Mouse (Mus musculus) forebrain, embryonic 10.5 days (tissue): ENCODE data around the gene Lemd1. TPM values are rescaled to one million over a fixed set of nuclear protein-coding genes. Genes with fewer than 3 reads are reported as not detected.
A peak's percentile ranks its signal among the peaks of the same experiment; 100 is the strongest.

ENCODE experiments used
- DNase-seq: peaks from one replicate; pipeline ENCODE4 v3.0.0-alpha.2; 2017; ENCODE audit warnings: low spot score; ENCODE audit errors: extremely low spot score
- H3K27ac ChIP-seq: fragments of 300-500 bp; sonication (generic); 2 replicates; pipeline ENCODE4 v1.5.1; 2016; ENCODE audit warnings: mild to moderate bottlenecking
- H3K27me3 ChIP-seq: fragments of 300-500 bp; sonication (generic); 2 replicates; pipeline ENCODE4 v1.6.1; 2016; ENCODE audit warnings: mild to moderate bottlenecking; ENCODE audit not compliant: poor library complexity, severe bottlenecking
- H3K36me3 ChIP-seq: fragments of 300-500 bp; sonication (generic); replicated peaks from 2 replicates; pipeline ENCODE4 v1.6.1; 2016; ENCODE audit warnings: mild to moderate bottlenecking, moderate library complexity
- H3K4me1 ChIP-seq: fragments of 300-500 bp; sonication (generic); 2 replicates; pipeline ENCODE4 v1.6.1; 2016
- H3K4me3 ChIP-seq: fragments of 300-500 bp; sonication (generic); 2 replicates; pipeline ENCODE4 v1.5.1; 2016; ENCODE audit warnings: mild to moderate bottlenecking, moderate library complexity
- H3K9me3 ChIP-seq: fragments of 300-500 bp; sonication (generic); 2 replicates; pipeline ENCODE4 v1.6.1; 2016; ENCODE audit warnings: mild to moderate bottlenecking, moderate library complexity
- WGBS: fragments of 180-500 bp; shearing (Covaris S2); methylation state at CpG from one replicate; pipeline ENCODE4 v1.1.7; 2016; 5-methylcytosine and 5-hydroxymethylcytosine counted together
- polyA plus RNA-seq: library from polyadenylated mRNA; unstranded; fragments of >200 nt; fragmentation: Nextera tagmentation; extraction: Ambion mirVana; gene quantifications from 2 replicates; pipeline ENCODE4 v1.2.1, GENCODE M21; 2016

The Lemd1 gene
- polyA plus RNA-seq, 1 experiment from 2014 or later: 4.2 TPM

DNA sequence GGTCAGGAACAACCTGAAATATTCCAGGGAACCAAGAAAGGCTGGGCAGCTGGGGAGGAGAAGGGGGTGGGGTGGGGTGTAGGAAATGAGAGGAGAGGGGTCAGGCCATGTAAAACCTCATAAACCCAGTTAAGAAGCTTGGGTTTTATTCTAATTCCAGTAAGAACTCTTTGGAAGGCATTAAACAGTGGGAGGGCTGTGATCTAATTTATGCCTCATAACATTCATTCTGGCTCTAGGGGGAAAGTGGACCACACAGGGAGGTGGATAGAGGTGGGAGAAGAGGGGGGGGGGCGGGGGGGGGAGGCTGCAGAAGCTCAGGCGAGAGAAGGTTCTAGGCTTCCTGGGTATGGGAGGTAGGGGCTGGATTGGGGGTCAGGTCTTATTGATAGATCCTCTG is 19.6 kb upstream of the Lemd1 start:
- H3K36me3 ChIP-seq: no peaks in the 10 kb centered on the region
- no peak for DNase-seq
- no peak overlapping the region for H3K27ac ChIP-seq
- WGBS: 54% methylated on average over 1 of the region's 2 CpGs
- H3K9me3 ChIP-seq: no peaks in the 10 kb centered on the region
- H3K27me3 ChIP-seq: peaks cover 52% of the 10 kb centered on the region
- no peak overlapping the region for H3K4me3 ChIP-seq
- peaks cover 31% of the 10 kb centered on the region for H3K4me1 ChIP-seq

- no peak overlapping the region for H3K27ac ChIP-seq
- peaks cover 50% of the 10 kb centered on the region for H3K4me1 ChIP-seq
- no peak for DNase-seq
- H3K9me3 ChIP-seq: no peaks in the 10 kb centered on the region
- no peak overlapping the region for H3K4me3 ChIP-seq
- H3K27me3 ChIP-seq: peaks cover 63% of the 10 kb centered on the region
- H3K36me3 ChIP-seq: no peaks in the 10 kb centered on the region
- WGBS: 81% methylated on average over 4 of the region's 4 CpGs
These were observed 4.9 kb upstream of the Lemd1 start for GRCm38 (mm10) chr1:132186303-132186702.

GRCm38 (mm10) chr1:132188442-132189066 is 2.7 kb upstream of the Lemd1 start:
- Histone ChIP-seq H3K27me3 (peaks cover 81% of the 10 kb centered on the region), H3K36me3 (peaks cover 3% of the 10 kb centered on the region), H3K4me1 (peaks cover 63% of the 10 kb centered on the region), H3K4me3 (no peak overlapping the region), H3K9me3 (no peaks in the 10 kb centered on the region), H3K27ac (no peak overlapping the region)
- DNase-seq: no peak
- 41% methylated on average over 9 of the region's 9 CpGs for WGBS

DNA sequence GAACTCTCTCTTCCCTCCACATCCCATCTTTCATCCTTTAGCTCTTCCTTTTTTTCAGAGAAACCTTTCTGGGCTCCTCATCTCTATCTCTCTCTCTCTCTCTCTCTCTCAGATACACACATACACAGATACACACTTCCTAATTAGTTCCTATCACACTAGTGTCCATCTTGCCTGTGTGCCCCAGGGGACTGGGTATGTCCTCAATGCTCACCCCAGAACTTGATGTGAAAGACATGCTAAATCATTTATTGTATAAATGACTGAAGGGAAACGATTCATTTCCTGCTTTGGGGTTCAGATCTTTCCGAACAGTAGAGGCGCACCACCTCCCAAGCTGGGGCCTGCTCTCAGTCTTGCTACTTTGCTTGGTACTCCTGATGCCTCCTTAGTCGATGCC is 2.0 kb upstream of the Lemd1 start:
- no peak for DNase-seq
- Histone ChIP-seq H3K27me3 (peaks cover 83% of the 10 kb centered on the region), H3K9me3 (no peaks in the 10 kb centered on the region), H3K4me3 (peak overlapping the region; percentile 93), H3K27ac (peak overlapping the region; percentile 100), H3K36me3 (peaks cover 5% of the 10 kb centered on the region), H3K4me1 (peaks cover 70% of the 10 kb centered on the region)
- WGBS: 53% methylated on average over 4 of the region's 4 CpGs

DNA sequence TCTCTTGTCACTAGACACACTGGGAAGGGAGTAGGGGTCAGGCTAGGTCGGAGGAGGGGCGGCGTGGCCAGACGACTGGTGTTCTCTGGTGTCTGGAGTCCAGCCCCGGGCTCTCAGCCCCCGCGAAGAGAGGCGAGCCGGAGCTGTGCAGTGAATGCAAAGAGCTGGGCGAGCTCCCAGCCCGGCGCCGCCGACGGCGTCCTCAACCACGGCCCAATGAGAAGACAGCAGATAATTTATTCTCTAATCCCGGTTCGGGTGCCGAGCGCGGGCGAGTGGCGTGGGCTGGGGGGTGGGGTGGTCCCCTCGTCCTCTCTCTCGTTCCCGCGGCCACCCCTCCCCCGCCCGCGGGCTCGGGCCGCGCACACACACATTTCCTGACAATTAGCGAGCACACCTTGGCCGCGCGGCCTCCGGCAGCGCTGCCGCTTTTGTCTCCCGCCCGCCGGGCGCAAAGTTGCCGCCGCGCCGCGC is 1.2 kb upstream of the Lemd1 start:
- H3K4me1 ChIP-seq: peaks cover 78% of the 10 kb centered on the region
- DNase-seq: peak; percentile 85
- H3K27ac ChIP-seq: peak overlapping the region; percentile 100
- H3K36me3 ChIP-seq: peaks cover 9% of the 10 kb centered on the region
- WGBS: under 1% methylated on average over 44 of the region's 50 CpGs
- H3K4me3 ChIP-seq: peak overlapping the region; percentile 93
- no peaks in the 10 kb centered on the region for H3K9me3 ChIP-seq
- peaks cover 92% of the 10 kb centered on the region for H3K27me3 ChIP-seq

GRCm38 (mm10) chr1:132190621-132191092 is 574 bp upstream of the Lemd1 start:
- Histone ChIP-seq H3K27ac (peak overlapping the region; percentile 100), H3K4me3 (peak overlapping the region; percentile 93), H3K27me3 (peaks cover 97% of the 10 kb centered on the region), H3K36me3 (peaks cover 9% of the 10 kb centered on the region), H3K4me1 (peaks cover 84% of the 10 kb centered on the region), H3K9me3 (no peaks in the 10 kb centered on the region)
- under 1% methylated on average over 62 of the region's 62 CpGs for WGBS
- DNase-seq: peak; percentile 62

DNA sequence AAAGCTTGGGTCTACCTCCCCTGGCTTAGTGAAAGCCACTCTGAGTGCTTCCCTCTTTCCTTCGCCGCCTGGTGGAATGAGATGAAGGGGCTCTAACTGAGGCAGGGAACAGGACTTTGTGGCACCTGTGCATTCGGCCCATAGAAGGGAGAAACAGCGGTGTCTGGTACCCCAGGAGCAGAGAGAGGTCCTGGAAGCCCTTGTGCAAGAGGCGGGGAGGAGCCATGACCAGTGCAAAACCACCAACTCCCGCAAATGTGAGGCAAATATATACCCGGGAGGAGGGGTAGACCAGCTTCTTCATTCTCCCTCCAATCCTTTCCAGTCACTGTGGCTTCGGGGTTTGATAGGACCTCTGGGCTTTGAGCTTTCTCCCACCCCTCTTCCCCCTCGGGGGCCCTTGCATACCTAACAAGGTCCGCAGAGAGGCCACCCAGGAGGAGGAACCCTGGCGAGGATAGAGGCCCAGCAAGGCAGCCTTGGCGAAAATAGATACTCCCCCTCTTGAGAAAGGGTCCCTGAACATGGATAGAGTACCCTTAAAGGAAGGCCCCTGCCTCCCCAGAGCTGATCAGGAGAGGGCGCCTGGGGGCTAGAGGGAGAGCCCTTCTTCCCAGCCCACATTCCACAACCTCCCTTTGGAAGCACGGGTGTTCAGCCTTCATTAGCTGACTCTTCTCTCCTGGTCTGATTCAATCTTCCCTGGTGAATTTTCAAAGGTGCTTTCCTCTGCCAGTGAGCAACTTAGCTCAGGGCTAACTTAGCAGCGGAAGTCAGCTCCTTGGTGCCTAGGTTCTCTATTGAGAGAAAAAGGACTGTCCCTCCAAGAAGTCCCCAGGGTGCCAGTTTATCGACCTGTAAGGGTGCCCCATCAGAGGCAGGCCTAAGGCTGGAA is 802 bp downstream of the Lemd1 start:
- Histone ChIP-seq H3K27ac (peak overlapping the region; percentile 100), H3K27me3 (peaks cover 98% of the 10 kb centered on the region), H3K36me3 (peaks cover 9% of the 10 kb centered on the region), H3K4me1 (peaks cover 95% of the 10 kb centered on the region), H3K9me3 (no peaks in the 10 kb centered on the region), H3K4me3 (peak overlapping the region; percentile 93)
- DNase-seq: peak; percentile 65
- WGBS: 2% methylated on average over 16 of the region's 16 CpGs

GRCm38 (mm10) chr1:132193806-132194205 is 2.6 kb downstream of the Lemd1 start:
- Histone ChIP-seq H3K4me1 (peaks cover 100% of the 10 kb centered on the region), H3K27me3 (peaks cover 98% of the 10 kb centered on the region), H3K9me3 (no peaks in the 10 kb centered on the region), H3K27ac (peak overlapping the region; percentile 100), H3K4me3 (peak overlapping the region; percentile 93), H3K36me3 (peaks cover 9% of the 10 kb centered on the region)
- DNase-seq: no peak
- WGBS: 75% methylated on average over 3 of the region's 3 CpGs

- peak overlapping the region; percentile 93; the same call in 1 of the 2 replicates for H3K4me3 ChIP-seq
- 46% methylated on average over 3 of the region's 3 CpGs for WGBS
- no peak for DNase-seq
These were observed 3.4 kb downstream of the Lemd1 start for GRCm38 (mm10) chr1:132194624-132195023.

GRCm38 (mm10) chr1:132195100-132195499 is 3.9 kb downstream of the Lemd1 start:
- H3K27ac ChIP-seq: peak overlapping the region; percentile 100
- DNase-seq: no peak
- peaks cover 14% of the 10 kb centered on the region for H3K36me3 ChIP-seq
- no peaks in the 10 kb centered on the region for H3K9me3 ChIP-seq
- H3K4me3 ChIP-seq: peak overlapping the region; percentile 93; the same call in 1 of the 2 replicates
- WGBS: 28% methylated on average over 9 of the region's 9 CpGs
- H3K27me3 ChIP-seq: peaks cover 96% of the 10 kb centered on the region
- peaks cover 100% of the 10 kb centered on the region for H3K4me1 ChIP-seq

More at GRCm38 (mm10) chr1:132194624-132195023, 3.4 kb downstream of the Lemd1 start:
- H3K9me3 ChIP-seq: no peaks in the 10 kb centered on the region
- peak overlapping the region; percentile 100 for H3K27ac ChIP-seq
- peaks cover 14% of the 10 kb centered on the region for H3K36me3 ChIP-seq
- H3K4me1 ChIP-seq: peaks cover 100% of the 10 kb centered on the region
- peaks cover 97% of the 10 kb centered on the region for H3K27me3 ChIP-seq

DNA sequence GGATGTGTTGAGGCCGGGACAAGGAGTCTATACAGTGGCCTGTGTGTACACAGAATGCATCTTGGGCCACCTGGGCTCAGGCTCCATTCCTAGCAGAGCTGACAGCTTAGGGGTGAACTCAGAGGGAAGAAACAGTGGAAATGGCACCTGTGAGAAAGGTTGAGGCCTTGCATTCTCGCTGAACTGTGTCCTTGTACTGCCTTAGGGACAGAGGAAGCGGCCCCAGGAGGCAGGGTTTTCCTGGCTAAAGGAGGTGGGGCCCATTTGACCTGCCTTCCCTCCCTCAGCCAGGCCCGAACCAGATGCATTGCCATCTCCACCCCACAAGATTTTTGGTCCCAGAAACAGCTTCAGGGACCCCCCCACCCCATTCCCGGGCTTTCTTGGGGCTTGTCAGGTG is 4.5 kb downstream of the Lemd1 start:
- 22% methylated on average over 5 of the region's 5 CpGs for WGBS
- Histone ChIP-seq H3K27me3 (peaks cover 95% of the 10 kb centered on the region), H3K27ac (peak overlapping the region; percentile 100), H3K4me3 (peak overlapping the region; percentile 93; the same call in 1 of the 2 replicates), H3K9me3 (no peaks in the 10 kb centered on the region), H3K4me1 (peaks cover 100% of the 10 kb centered on the region), H3K36me3 (peaks cover 14% of the 10 kb centered on the region)
- DNase-seq: no peak

DNA sequence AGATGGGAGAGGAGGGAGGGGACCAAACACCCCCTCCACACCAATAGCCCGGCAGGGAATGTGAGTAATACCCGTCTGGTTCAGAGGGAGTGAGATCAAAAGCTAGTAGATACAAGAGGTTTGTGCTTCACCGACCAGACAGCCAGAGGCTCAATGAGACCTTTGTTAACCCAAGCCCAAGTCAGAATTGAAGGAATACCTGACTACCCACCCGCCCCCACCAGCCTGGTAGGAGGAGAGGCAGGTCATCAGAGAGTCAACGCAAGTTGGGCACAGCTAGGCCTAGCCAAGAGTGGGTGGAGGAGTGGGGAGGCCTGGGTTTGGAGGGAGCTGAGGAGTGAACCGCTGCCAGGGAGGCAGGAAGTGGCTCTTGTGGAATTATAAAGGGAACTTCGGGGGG is 5.1 kb downstream of the Lemd1 start:
- H3K4me1 ChIP-seq: peaks cover 100% of the 10 kb centered on the region
- peaks cover 91% of the 10 kb centered on the region for H3K27me3 ChIP-seq
- H3K36me3 ChIP-seq: peaks cover 14% of the 10 kb centered on the region
- peak overlapping the region; percentile 100 for H3K27ac ChIP-seq
- no peak for DNase-seq
- 6% methylated on average over 7 of the region's 7 CpGs for WGBS
- peak overlapping the region; percentile 93; the same call in 1 of the 2 replicates for H3K4me3 ChIP-seq
- H3K9me3 ChIP-seq: no peaks in the 10 kb centered on the region
